Comparison of ENCODE assay signal across 22 mouse cellular contexts in the genomic region with DNA sequence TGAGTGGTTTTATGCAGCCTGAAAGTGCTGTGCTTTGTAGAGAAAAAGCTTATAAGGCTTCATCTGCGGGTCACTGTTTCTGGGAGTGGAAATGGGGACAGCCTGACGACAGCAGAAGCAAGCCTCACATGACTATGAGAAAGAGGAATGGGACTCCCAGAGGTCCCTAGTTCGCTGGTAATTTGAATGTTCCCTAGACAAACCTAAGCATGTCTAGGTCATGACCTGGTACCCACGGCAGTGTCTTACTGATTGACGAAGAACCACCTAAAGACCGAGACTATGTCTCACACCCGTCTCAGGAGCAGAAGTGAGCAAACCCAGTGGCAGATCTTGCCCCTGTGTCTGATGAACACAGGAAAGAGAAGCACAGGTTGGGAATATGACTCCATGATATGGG. TPM values are rescaled to one million over a fixed set of nuclear protein-coding genes. Genes with fewer than 3 reads are reported as not detected.
DNase-seq lines count a peak whose midpoint lies in the region; ATAC-seq and TF ChIP-seq lines count a peak whose summit lies in the region.
"Had no signal": no experiment of that assay in that cellular context is flagged by ENCODE, and none has a peak within 500 bp of the region (broad histone marks: within the 10 kb centered on the region; RNA-seq: fewer than 3 reads in every experiment).

No protein-coding gene starts in this region.

- TF ChIP-seq RAD21 in CH12.LX (IDR thresholded peaks at IDR 0.05; ENCODE audit: low read depth, low read length) = no peak

- H3K9ac ChIP-seq in liver, adult 2 months (ENCODE audit: low read depth, low read length) = no peak overlapping the region
- H3K9ac ChIP-seq in liver, embryonic 12.5 days = no peak overlapping the region
- peak overlapping the region; percentile 8; the same call in 1 of the 2 replicates for H3K9ac ChIP-seq in CH12.LX (ENCODE audit: insufficient read depth, low read depth)
- H3K9ac ChIP-seq: liver, embryonic 13.5 days had no signal

- dilution Hi-C loops in CH12.LX (cut with MboI; ENCODE audit: extremely low pct_ligation_motif_present, extremely low pct_unique_long_range_greater_than_20kb, low sequenced_read_pairs) = no loop called here

- H3K27me3 ChIP-seq in liver, adult 2 months (ENCODE audit: control insufficient read depth, insufficient read depth, low read length) = no peaks in the 10 kb centered on the region
- H3K27me3 ChIP-seq in liver, embryonic 12.5 days (replicated peaks) = no peaks in the 10 kb centered on the region
- no peaks in the 10 kb centered on the region for H3K27me3 ChIP-seq in CH12.LX (replicated peaks)
- H3K27me3 ChIP-seq: liver, embryonic 13.5 days had no signal

- H3K36me3 ChIP-seq in liver, adult 2 months (ENCODE audit: control insufficient read depth, insufficient read depth, low read length) = no peaks in the 10 kb centered on the region
- H3K36me3 ChIP-seq in liver, embryonic 12.5 days = 0 out of 2 replicates have a peak, but pooled peaks cover 5% of the 10 kb centered on the region
- H3K36me3 ChIP-seq in CH12.LX (replicated peaks in 1 of 2; ENCODE audit: control insufficient read depth in 1 of 2, insufficient read depth in 1 of 2, low read length in 1 of 2) = no peaks in the 10 kb centered on the region

- TF ChIP-seq CTCF in liver, adult 2 months (IDR thresholded peaks at IDR 0.05; ENCODE audit: low read depth, low read length) = no peak
- TF ChIP-seq CTCF in CH12.LX (conservative IDR thresholded peaks at IDR 0.05 in 1 of 2, IDR thresholded peaks at IDR 0.05 in 1 of 2; ENCODE audit: low read depth in 2 of 2, low read length in 2 of 2) = no peak

- DNase-seq in liver, adult 2 months (ENCODE audit: extremely low read depth, low read depth, low spot score) = peak; percentile 45
- DNase-seq in CH12.LX (ENCODE audit: extremely low read depth) = peak; percentile 41
- DNase-seq in brain, adult 2 months (ENCODE audit: low read depth, low spot score) = peak; percentile 18
- no peak for DNase-seq in cerebellum, postnatal 36 days
- DNase-seq in gastrocnemius, postnatal 36 days = no peak
- DNase-seq: adrenal gland, adult 8-10 months; cerebellum, adult 11-12 months; kidney, adult 18-20 months; liver, embryonic 13.5 days had no signal

- H3K4me1 ChIP-seq in liver, adult 2 months (ENCODE audit: control insufficient read depth, insufficient read depth, low read length) = peaks cover 18% of the 10 kb centered on the region
- peaks cover 21% of the 10 kb centered on the region for H3K4me1 ChIP-seq in liver, embryonic 12.5 days
- peaks cover 9 to 23% of the 10 kb centered on the region in 2 experiments for H3K4me1 ChIP-seq in CH12.LX (ENCODE audit: control insufficient read depth in 1 of 2, insufficient read depth in 2 of 2)

- peak overlapping the region; percentile 49 for H3K27ac ChIP-seq in liver, adult 2 months (replicated peaks; ENCODE audit: insufficient read depth, low read depth, low read length)
- no peak overlapping the region for H3K27ac ChIP-seq in liver, embryonic 12.5 days
- no peak overlapping the region for H3K27ac ChIP-seq in CH12.LX (ENCODE audit: insufficient read depth, low read depth)
- H3K27ac ChIP-seq: embryonic facial prominence, embryonic 10.5 days; kidney, postnatal 0 days; limb, embryonic 10.5 days had no signal

- TF ChIP-seq EP300 in CH12.LX (IDR thresholded peaks at IDR 0.05; ENCODE audit: low read length) = no peak

- no peak for TF ChIP-seq POLR2A in liver, adult 2 months (IDR thresholded peaks at IDR 0.05; ENCODE audit: extremely low read depth, insufficient read depth, low read length)
- no peak for TF ChIP-seq POLR2A in CH12.LX (IDR thresholded peaks at IDR 0.05; ENCODE audit: low read depth, low read length)

- H3K79me2 ChIP-seq in liver, adult 2 months (ENCODE audit: control insufficient read depth, insufficient read depth, low read length) = no peaks in the 10 kb centered on the region; the same call in 1 of the 2 replicates
- H3K79me2 ChIP-seq in CH12.LX (replicated peaks; ENCODE audit: control insufficient read depth, extremely low read depth, insufficient read depth, poor library complexity, severe bottlenecking) = no peaks in the 10 kb centered on the region

- H3K4me2 ChIP-seq in liver, embryonic 12.5 days = no peak overlapping the region
- H3K4me2 ChIP-seq in CH12.LX (ENCODE audit: insufficient read depth, low read depth, poor library complexity, severe bottlenecking) = peak overlapping the region; percentile 67
- H3K4me2 ChIP-seq: liver, embryonic 13.5 days had no signal

- ATAC-seq in liver, embryonic 12.5 days = no peak
- peak; percentile 62 for ATAC-seq in monocyte, adult 5-6 weeks (replicated peaks; ENCODE audit: insufficient number of reproducible peaks, low FRiP score, low TSS enrichment, poor library complexity, severe bottlenecking)

- H3K9me3 ChIP-seq in liver, embryonic 12.5 days (replicated peaks) = no peaks in the 10 kb centered on the region
- H3K9me3 ChIP-seq in CH12.LX (replicated peaks; ENCODE audit: low read length) = no peaks in the 10 kb centered on the region
- H3K9me3 ChIP-seq: embryonic facial prominence, embryonic 10.5 days; limb, embryonic 10.5 days; liver, embryonic 13.5 days had no signal

- in situ Hi-C loops in CH12.LX (cut with MboI; ENCODE audit: low pct_ligation_motif_present, low pct_unique_long_range_greater_than_20kb, low sequenced_read_pairs) = loop anchor here (10.0 kb wide), 1 partner anchor 510 kb away; no protein-coding TSS in a partner anchor

- 86% methylated on average over 7 of the region's 7 CpGs for WGBS in liver, adult 2 months
- 72% methylated on average over 7 of the region's 7 CpGs for WGBS in liver, embryonic 12.5 days (ENCODE audit: insufficient replicate concordance)

- no peak overlapping the region for H3K4me3 ChIP-seq in liver, adult 2 months (ENCODE audit: insufficient read depth, low read depth, low read length)
- no peak overlapping the region for H3K4me3 ChIP-seq in liver, embryonic 12.5 days
- H3K4me3 ChIP-seq in CH12.LX (replicated peaks in 1 of 3; ENCODE audit: low read depth in 2 of 3, low read length in 2 of 3, poor library complexity in 1 of 3) = peak overlapping the region in 1 of 3 experiments; percentile 15
- H3K4me3 ChIP-seq: embryonic facial prominence, embryonic 10.5 days; left cerebral cortex, adult 2 months; limb, embryonic 10.5 days; liver, embryonic 13.5 days had no signal

- intact Hi-C loops in gastrocnemius, postnatal 36 days (cut with DNase I) = no loop called here

TF ChIP-seq in CH12.LX, 34 proteins besides CTCF, POLR2A, EP300 and RAD21:
- TF ChIP-seq SMC3 (IDR thresholded peaks at IDR 0.05; ENCODE audit: low read depth, low read length) (no peak), NRF1 (IDR thresholded peaks at IDR 0.05; ENCODE audit: low read depth, low read length) (no peak), UBTF (IDR thresholded peaks at IDR 0.05; ENCODE audit: low read depth, low read length) (0 out of 2 replicates have a peak, but pooled peaks have one; percentile 51)

RNA-seq across cellular contexts. Expression of gene Gja10, which starts 38.1 kb away (rescaled TPM):
- total RNA-seq in liver, adult 2 months (2014; rRNA removed) = 0.18 TPM in 1 of 2 replicates, not detected in the other
- polyA plus RNA-seq in liver, adult 2 months (2012; rRNA removed) = 0.07 and 0.16 TPM in 2 replicates
- 0.06 TPM in 2 replicates for polyA plus RNA-seq in liver, embryonic 12.5 days (2016; fragmentation: Nextera tagmentation; extraction: Ambion mirVana)
- not detected in 2 replicates for total RNA-seq in CH12.LX (2012; rRNA removed)
- not detected in 2 replicates for total RNA-seq in CH12.LX (2014; rRNA removed)
- polyA plus RNA-seq in CH12.LX (2012; ENCODE audit: insufficient read length, low read depth) = 0.13 TPM in 1 of 2 replicates, not detected in the other
- 0.29 TPM in 1 of 3 replicates, not detected in the others for total RNA-seq in monocyte, adult 5-6 weeks (2017)
- not detected for total RNA-seq in gastrocnemius, postnatal 36 days (2021)
- total RNA-seq: adrenal gland, adult 8-10 months; gastrocnemius, adult 18-20 months; heart, adult 18-20 months; left cerebral cortex, adult 2 months; midbrain, postnatal 0 days had no signal
- polyA plus RNA-seq: forebrain, embryonic 11.5 days; heart, embryonic 16.5 days; hindbrain, embryonic 11.5 days; kidney, postnatal 0 days; limb, embryonic 10.5 days; liver, embryonic 13.5 days; lung, embryonic 16.5 days; midbrain, postnatal 0 days had no signal

RNA-seq across cellular contexts. Expression of gene Casp8ap2, which starts 50.8 kb away (rescaled TPM):
- total RNA-seq in liver, adult 2 months (2014; rRNA removed) = 2.8 and 4.7 TPM in 2 replicates
- 0.58 and 0.97 TPM in 2 replicates for polyA plus RNA-seq in liver, adult 2 months (2012; rRNA removed)
- 36.2 and 36.6 TPM in 2 replicates for polyA plus RNA-seq in liver, embryonic 12.5 days (2016; fragmentation: Nextera tagmentation; extraction: Ambion mirVana)
- 26.3 and 34.1 TPM in 2 replicates for total RNA-seq in CH12.LX (2012; rRNA removed)
- 43.4 and 58.6 TPM in 2 replicates for total RNA-seq in CH12.LX (2014; rRNA removed)
- polyA plus RNA-seq in CH12.LX (2012; ENCODE audit: insufficient read length, low read depth) = 27.2 and 30.6 TPM in 2 replicates
- total RNA-seq in monocyte, adult 5-6 weeks (2017) = 39.7 to 46.2 TPM (median 40.0 TPM) in 3 replicates
- 1 to 10 TPM; 3.5 to 4.2 TPM for total RNA-seq in gastrocnemius, postnatal 36 days (2021)

Comparison
In these comparisons a context has a peak if more than half of its experiments do, and no peak if none do; other contexts are left out.
1. DNase-seq: peak in liver, adult 2 months (single experiment), CH12.LX (single experiment) and brain, adult 2 months (single experiment); none in cerebellum, postnatal 36 days (0 of 2) and gastrocnemius, postnatal 36 days (0 of 2).